ENCODE assay signal across 8 mouse cellular contexts in the genomic region with DNA sequence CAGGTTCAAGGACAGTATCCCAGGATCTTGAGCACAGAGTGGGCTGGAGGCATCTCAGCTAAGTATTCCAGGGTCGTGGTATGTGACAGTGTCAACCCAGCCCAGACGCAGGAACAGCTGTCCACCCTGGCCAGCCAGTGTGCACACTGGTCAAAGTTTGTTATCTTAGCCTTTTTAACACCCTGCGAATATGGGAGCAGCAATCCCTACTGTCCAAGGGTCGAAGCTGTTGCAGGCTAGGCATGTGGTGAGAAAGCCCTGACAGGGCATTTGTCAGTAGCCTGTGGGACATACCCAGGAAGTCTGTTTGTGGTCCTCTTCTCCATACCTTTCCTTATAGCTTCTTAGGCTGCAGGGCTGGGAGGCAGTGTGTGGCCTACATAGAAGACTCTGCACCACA. TPM values are rescaled to one million over a fixed set of nuclear protein-coding genes. Genes with fewer than 3 reads are reported as not detected.
A peak's percentile ranks its signal among the peaks of the same experiment; 100 is the strongest.
DNase-seq lines count a peak whose midpoint lies in the region; ATAC-seq and TF ChIP-seq lines count a peak whose summit lies in the region.

No protein-coding gene starts in this region.

- no peak for TF ChIP-seq POLR2A in limb, embryonic 14.5 days (IDR thresholded peaks at IDR 0.05; ENCODE audit: borderline replicate concordance, extremely low read depth, insufficient read depth, insufficient read length)

- no peak for TF ChIP-seq EP300 in heart, postnatal 0 days (IDR thresholded peaks at IDR 0.05; ENCODE audit: low read depth)

- TF ChIP-seq CTCF in C2C12 (IDR thresholded peaks at IDR 0.05; ENCODE audit: control insufficient read depth, insufficient read depth, insufficient read length): no peak
- TF ChIP-seq CTCF in heart, postnatal 0 days (IDR thresholded peaks at IDR 0.05; ENCODE audit: low read depth): no peak

- H3K79me3 ChIP-seq in C2C12 (ENCODE audit: low read depth): peaks cover 61% of the 10 kb centered on the region

- no peaks in the 10 kb centered on the region for H3K9me3 ChIP-seq in heart, embryonic 12.5 days (replicated peaks)
- no peaks in the 10 kb centered on the region for H3K9me3 ChIP-seq in heart, postnatal 0 days (replicated peaks; ENCODE audit: control insufficient read depth, low read length)
- no peaks in the 10 kb centered on the region for H3K9me3 ChIP-seq in limb, embryonic 14.5 days (ENCODE audit: control insufficient read depth, low read length)

- H3K27ac ChIP-seq in heart, embryonic 12.5 days (ENCODE audit: poor library complexity, severe bottlenecking): peak overlapping the region; percentile 95
- peak overlapping the region; percentile 91 for H3K27ac ChIP-seq in heart, postnatal 0 days (ENCODE audit: low read depth)
- H3K27ac ChIP-seq in limb, embryonic 14.5 days (replicated peaks; ENCODE audit: low read depth, low read length): peak overlapping the region; percentile 64; the same call in 1 of the 2 replicates

- intact Hi-C loops in heart, postnatal 36 days (cut with DNase I): loop anchor here (2.0 kb wide), 2 partner anchors 37 to 75 kb away; no protein-coding TSS in a partner anchor

- H3K4me1 ChIP-seq in heart, embryonic 12.5 days (replicated peaks): peaks cover 63% of the 10 kb centered on the region
- H3K4me1 ChIP-seq in heart, postnatal 0 days (ENCODE audit: control insufficient read depth, insufficient read depth): peaks cover 50% of the 10 kb centered on the region
- H3K4me1 ChIP-seq in limb, embryonic 14.5 days (ENCODE audit: control insufficient read depth, insufficient read depth, low read length): peaks cover 17% of the 10 kb centered on the region

- 0 out of 2 replicates have a peak overlapping the region, but pooled peaks have one; percentile 17 for H3K4me3 ChIP-seq in heart, embryonic 12.5 days
- no peak overlapping the region for H3K4me3 ChIP-seq in C2C12 (ENCODE audit: insufficient read depth, poor library complexity, severe bottlenecking)
- no peak overlapping the region for H3K4me3 ChIP-seq in heart, postnatal 0 days (ENCODE audit: low read depth, low read length)
- H3K4me3 ChIP-seq in limb, embryonic 14.5 days (replicated peaks; ENCODE audit: low read length): no peak overlapping the region

- peaks cover 45% of the 10 kb centered on the region for H3K36me3 ChIP-seq in heart, embryonic 12.5 days
- H3K36me3 ChIP-seq in C2C12 (ENCODE audit: control insufficient read depth, insufficient read depth): peaks cover 37% of the 10 kb centered on the region
- no peaks in the 10 kb centered on the region for H3K36me3 ChIP-seq in heart, postnatal 0 days (replicated peaks; ENCODE audit: control insufficient read depth, insufficient read depth, low read length)
- H3K36me3 ChIP-seq in limb, embryonic 14.5 days (ENCODE audit: control insufficient read depth, insufficient read depth, low read length): peaks cover 19% of the 10 kb centered on the region

- DNase-seq in heart, postnatal 36 days: no peak
- no peak for DNase-seq in heart, postnatal 0 days (ENCODE audit: low spot score)
- no peak for DNase-seq in limb, embryonic 14.5 days (ENCODE audit: low spot score)
- DNase-seq in c-Kit-positive CD71-positive TER-119-positive erythroid progenitor cells, embryonic 14.5 days (ENCODE audit: low spot score): no peak
- no peak for DNase-seq in layer of hippocampus, postnatal 10 days (ENCODE audit: low spot score in 2 of 2)
- no peak for DNase-seq in natural killer cell, adult 2 months (ENCODE audit: low spot score in 2 of 2)

- H3K4me2 ChIP-seq in heart, embryonic 12.5 days: peak overlapping the region; percentile 58
- H3K4me2 ChIP-seq in heart, postnatal 0 days (ENCODE audit: low read depth, low read length): 0 out of 2 replicates have a peak overlapping the region, but pooled peaks have one; percentile 38
- no peak overlapping the region for H3K4me2 ChIP-seq in limb, embryonic 14.5 days (replicated peaks; ENCODE audit: low read depth, low read length, severe bottlenecking)

- H3K79me2 ChIP-seq in C2C12 (ENCODE audit: control insufficient read depth, insufficient read depth): peaks cover 84% of the 10 kb centered on the region

- H3ac ChIP-seq in C2C12 (ENCODE audit: control insufficient read depth, insufficient read length, low read depth): no peak overlapping the region

- WGBS in heart, embryonic 12.5 days: 6% methylated on average over 4 of the region's 4 CpGs
- 17% methylated on average over 4 of the region's 4 CpGs for WGBS in heart, postnatal 0 days
- WGBS in limb, embryonic 14.5 days: 73% methylated on average over 4 of the region's 4 CpGs

- ATAC-seq in heart, embryonic 12.5 days (ENCODE audit: insufficient number of reproducible peaks, low FRiP score): peak; percentile 10; the same call in 1 of the 2 replicates
- peak; percentile 10; the same call in 1 of the 2 replicates for ATAC-seq in heart, postnatal 0 days (ENCODE audit: insufficient read depth, low read depth)
- ATAC-seq in limb, embryonic 14.5 days (ENCODE audit: low FRiP score, low read depth): 0 out of 2 replicates have a peak, but pooled peaks have one; percentile 16

- H3K9ac ChIP-seq in heart, embryonic 12.5 days: peak overlapping the region; percentile 66
- H3K9ac ChIP-seq in heart, postnatal 0 days (replicated peaks; ENCODE audit: low read depth, low read length): no peak overlapping the region
- no peak overlapping the region for H3K9ac ChIP-seq in limb, embryonic 14.5 days (ENCODE audit: low read depth, low read length, severe bottlenecking)

- H3K27me3 ChIP-seq in heart, embryonic 12.5 days (replicated peaks): no peaks in the 10 kb centered on the region
- no peaks in the 10 kb centered on the region for H3K27me3 ChIP-seq in C2C12 (ENCODE audit: control insufficient read depth, insufficient read depth, insufficient read length)
- no peaks in the 10 kb centered on the region for H3K27me3 ChIP-seq in heart, postnatal 0 days (ENCODE audit: control insufficient read depth, insufficient read depth, low read length)
- H3K27me3 ChIP-seq in limb, embryonic 14.5 days (ENCODE audit: control insufficient read depth, insufficient read depth, low read length): no peaks in the 10 kb centered on the region

TF ChIP-seq in C2C12, 6 proteins besides CTCF, POLR2A, EP300 and RAD21:
- no peak for TF ChIP-seq CEBPB (IDR thresholded peaks at IDR 0.05; ENCODE audit: low read depth)
- no peak for TF ChIP-seq FOSL1 (IDR thresholded peaks at IDR 0.05; ENCODE audit: insufficient read depth, low read length, poor library complexity, severe bottlenecking)
- no peak for TF ChIP-seq USF1 (IDR thresholded peaks at IDR 0.05; ENCODE audit: low read depth)
- peak; percentile 88 for TF ChIP-seq MYOD1 (IDR thresholded peaks at IDR 0.05; ENCODE audit: control insufficient read depth, insufficient read length, low read depth)

RNA-seq across cellular contexts. Expression of a gene that starts 22.1 kb away (rescaled TPM):
- 36.2 and 38.7 TPM in 2 replicates for polyA plus RNA-seq in heart, embryonic 12.5 days (2016; fragmentation: Nextera tagmentation; extraction: Ambion mirVana)
- 100 to 1,000 TPM in 1 of 2 experiments, 10 to 100 TPM in 1; 49.6 to 105 TPM for total RNA-seq in heart, postnatal 36 days (2021)
- 16.4 TPM for polyA plus RNA-seq in C2C12 (2012; fragmentation: generic; extraction: Trizol)
- 105 and 114 TPM in 2 replicates for total RNA-seq in heart, postnatal 0 days (2014; rRNA removed; ENCODE audit: low replicate concordance)
- 23.1 and 24.0 TPM in 2 replicates for polyA plus RNA-seq in heart, postnatal 0 days (2015; fragmentation: Nextera tagmentation; extraction: Ambion mirVana)
- polyA plus RNA-seq in limb, embryonic 14.5 days (2012; rRNA removed): 29.6 and 45.2 TPM in 2 replicates
- polyA plus RNA-seq in limb, embryonic 14.5 days (2014; fragmentation: Nextera tagmentation; extraction: Ambion mirVana): 25.0 and 27.7 TPM in 2 replicates
- total RNA-seq in layer of hippocampus, postnatal 10 days (2021): 10 to 100 TPM; 15.3 to 16.1 TPM

RNA-seq across cellular contexts. Expression of a gene that starts 22.8 kb away (rescaled TPM):
- polyA plus RNA-seq in heart, embryonic 12.5 days (2016; fragmentation: Nextera tagmentation; extraction: Ambion mirVana): 115 and 121 TPM in 2 replicates
- 10 to 100 TPM; 47.5 to 56.2 TPM for total RNA-seq in heart, postnatal 36 days (2021)
- polyA plus RNA-seq in C2C12 (2012; fragmentation: generic; extraction: Trizol): 114 TPM
- 148 and 152 TPM in 2 replicates for total RNA-seq in heart, postnatal 0 days (2014; rRNA removed; ENCODE audit: low replicate concordance)
- 50.8 and 53.3 TPM in 2 replicates for polyA plus RNA-seq in heart, postnatal 0 days (2015; fragmentation: Nextera tagmentation; extraction: Ambion mirVana)
- 222 and 267 TPM in 2 replicates for polyA plus RNA-seq in limb, embryonic 14.5 days (2012; rRNA removed)
- 156 and 157 TPM in 2 replicates for polyA plus RNA-seq in limb, embryonic 14.5 days (2014; fragmentation: Nextera tagmentation; extraction: Ambion mirVana)
- 100 to 1,000 TPM; 128 to 155 TPM for total RNA-seq in layer of hippocampus, postnatal 10 days (2021)
